Mouse (Mus musculus) liver, embryonic 16.5 days (tissue): Measurements from ENCODE around the gene Cgn. TPM values are rescaled to one million over a fixed set of nuclear protein-coding genes. Genes with fewer than 3 reads are reported as not detected.

Source experiments
- ATAC-seq: fragments of 200-750 bp; cut with Nextera tagmentation; 2 replicates; pipeline ENCODE4 v1.8.0; 2017; ENCODE audit warnings: low read depth, mild to moderate bottlenecking, moderate number of reproducible peaks, moderate library complexity
- H3K27ac ChIP-seq: fragments of 300-500 bp; sonication (generic); 2 replicates; pipeline ENCODE4 v1.5.1; 2014; ENCODE audit warnings: mild to moderate bottlenecking, low read length
- H3K27me3 ChIP-seq: fragments of 300-500 bp; sonication (generic); 2 replicates; pipeline ENCODE4 v1.6.1; 2014; ENCODE audit warnings: low read depth, low read length, mixed read lengths; ENCODE audit not compliant: control insufficient read depth, insufficient read depth
- H3K36me3 ChIP-seq: fragments of 300-500 bp; sonication (generic); 2 replicates; pipeline ENCODE4 v1.6.1; 2014; ENCODE audit warnings: mild to moderate bottlenecking; ENCODE audit not compliant: control insufficient read depth, insufficient read depth
- H3K4me1 ChIP-seq: fragments of 300-500 bp; sonication (generic); 2 replicates; pipeline ENCODE4 v1.6.1; 2014; ENCODE audit warnings: low read depth, low read length, mixed read lengths; ENCODE audit not compliant: control insufficient read depth
- H3K4me2 ChIP-seq: fragments of 300-500 bp; sonication (generic); 2 replicates; pipeline ENCODE4 v1.6.1; 2014; ENCODE audit warnings: low read depth, low read length, mixed read lengths
- H3K4me3 ChIP-seq: fragments of 300-500 bp; sonication (generic); 2 replicates; pipeline ENCODE4 v1.5.1; 2014; ENCODE audit warnings: low read depth, mild to moderate bottlenecking, low read length
- H3K9ac ChIP-seq: fragments of 300-500 bp; sonication (generic); 2 replicates; pipeline ENCODE4 v1.6.1; 2014; ENCODE audit warnings: low read depth, low read length
- H3K9me3 ChIP-seq: fragments of 300-500 bp; sonication (generic); replicated peaks from 2 replicates; pipeline ENCODE4 v1.6.1; 2016; ENCODE audit warnings: low read length; ENCODE audit not compliant: control insufficient read depth
- WGBS: fragments of 180-500 bp; shearing (Covaris S2); extraction: QIAGEN DNeasy Blood & Tissue Kit; methylation state at CpG from one replicate; pipeline ENCODE4 v1.1.7; 2014; ENCODE audit not compliant: insufficient replicate concordance; 5-methylcytosine and 5-hydroxymethylcytosine counted together
- polyA plus RNA-seq: library from polyadenylated mRNA; unstranded; fragments of >200 nt; fragmentation: Nextera tagmentation; extraction: Ambion mirVana; gene quantifications from 2 replicates; pipeline ENCODE4 v1.2.1, GENCODE M21; 2015

Gene Cgn
- polyA plus RNA-seq, 1 experiment from 2014 or later, result 15.6 TPM

- 76% methylated on average over 24 of the region's 24 CpGs for WGBS
- Histone ChIP-seq H3K27me3 (no peaks in the 10 kb centered on the region), H3K4me3 (no peak overlapping the region), H3K9ac (no peak overlapping the region), H3K36me3 (no peaks in the 10 kb centered on the region), H3K4me1 (peaks cover 9% of the 10 kb centered on the region), H3K27ac (no peak overlapping the region), H3K9me3 (no peaks in the 10 kb centered on the region), H3K4me2 (no peak overlapping the region)
- no peak for ATAC-seq
These were observed 33.4 kb upstream of the Cgn start for GRCm38 (mm10) chr3:94819452-94820425.

GRCm38 (mm10) chr3:94817731-94818130, 31.4 kb upstream of the Cgn start:
- no peak overlapping the region for H3K4me2 ChIP-seq
- no peaks in the 10 kb centered on the region for H3K9me3 ChIP-seq
- H3K9ac ChIP-seq, result no peak overlapping the region
- H3K27me3 ChIP-seq, result no peaks in the 10 kb centered on the region
- no peak overlapping the region for H3K4me3 ChIP-seq
- peaks cover 9% of the 10 kb centered on the region for H3K4me1 ChIP-seq
- H3K27ac ChIP-seq, result no peak overlapping the region
- no peaks in the 10 kb centered on the region for H3K36me3 ChIP-seq
- WGBS, result 62% methylated on average over 2 of the region's 2 CpGs
- ATAC-seq, result no peak

- Histone ChIP-seq H3K4me2 (no peak overlapping the region), H3K27ac (no peak overlapping the region), H3K36me3 (no peaks in the 10 kb centered on the region), H3K27me3 (no peaks in the 10 kb centered on the region), H3K9ac (no peak overlapping the region), H3K9me3 (no peaks in the 10 kb centered on the region), H3K4me3 (no peak overlapping the region), H3K4me1 (no peaks in the 10 kb centered on the region)
- ATAC-seq, result no peak
These were observed 29.3 kb upstream of the Cgn start for GRCm38 (mm10) chr3:94815603-94816002.

- no peaks in the 10 kb centered on the region for H3K9me3 ChIP-seq
These were observed 28.4 kb upstream of the Cgn start for GRCm38 (mm10) chr3:94814663-94815062.

GRCm38 (mm10) chr3:94814063-94814462, 27.8 kb upstream of the Cgn start:
- ATAC-seq, result no peak
- Histone ChIP-seq H3K9me3 (no peaks in the 10 kb centered on the region), H3K27me3 (no peaks in the 10 kb centered on the region), H3K4me1 (no peaks in the 10 kb centered on the region), H3K4me2 (no peak overlapping the region), H3K36me3 (no peaks in the 10 kb centered on the region), H3K4me3 (no peak overlapping the region), H3K27ac (no peak overlapping the region), H3K9ac (no peak overlapping the region)
- 50% methylated on average over 4 of the region's 4 CpGs for WGBS

More at GRCm38 (mm10) chr3:94814663-94815062, 28.4 kb upstream of the Cgn start:
- Histone ChIP-seq H3K27ac (no peak overlapping the region), H3K4me2 (no peak overlapping the region), H3K4me1 (no peaks in the 10 kb centered on the region), H3K27me3 (no peaks in the 10 kb centered on the region), H3K9ac (no peak overlapping the region), H3K4me3 (no peak overlapping the region), H3K36me3 (no peaks in the 10 kb centered on the region)
- ATAC-seq, result no peak
- 59% methylated on average over 4 of the region's 4 CpGs for WGBS

- H3K4me3 ChIP-seq, result no peak overlapping the region
- no peak for ATAC-seq
- H3K9me3 ChIP-seq, result no peaks in the 10 kb centered on the region
- no peaks in the 10 kb centered on the region for H3K4me1 ChIP-seq
- H3K36me3 ChIP-seq, result no peaks in the 10 kb centered on the region
- no peak overlapping the region for H3K9ac ChIP-seq
- H3K27me3 ChIP-seq, result no peaks in the 10 kb centered on the region
- no peak overlapping the region for H3K4me2 ChIP-seq
- no peak overlapping the region for H3K27ac ChIP-seq
- WGBS, result 72% methylated on average over 3 of the region's 3 CpGs
These were observed 27.4 kb upstream of the Cgn start for GRCm38 (mm10) chr3:94813651-94814050.

- Histone ChIP-seq H3K27me3 (no peaks in the 10 kb centered on the region), H3K9me3 (no peaks in the 10 kb centered on the region), H3K9ac (no peak overlapping the region), H3K27ac (no peak overlapping the region), H3K4me3 (no peak overlapping the region), H3K4me2 (0 out of 2 replicates have a peak overlapping the region, but pooled peaks have one; percentile 2), H3K4me1 (no peaks in the 10 kb centered on the region), H3K36me3 (no peaks in the 10 kb centered on the region)
- WGBS, result 16% methylated on average over 4 of the region's 4 CpGs
- ATAC-seq, result no peak
These were observed 25.3 kb upstream of the Cgn start for GRCm38 (mm10) chr3:94811628-94812027.

GRCm38 (mm10) chr3:94808296-94808695, 22.0 kb upstream of the Cgn start:
- Histone ChIP-seq H3K9me3 (no peaks in the 10 kb centered on the region), H3K36me3 (no peaks in the 10 kb centered on the region), H3K4me2 (no peak overlapping the region), H3K27ac (no peak overlapping the region), H3K9ac (no peak overlapping the region), H3K4me1 (no peaks in the 10 kb centered on the region), H3K27me3 (no peaks in the 10 kb centered on the region), H3K4me3 (no peak overlapping the region)
- no peak for ATAC-seq
- WGBS, result 67% methylated on average over 1 of the region's 1 CpGs

- H3K36me3 ChIP-seq, result no peaks in the 10 kb centered on the region
- 84% methylated on average over 4 of the region's 4 CpGs for WGBS
- H3K27me3 ChIP-seq, result no peaks in the 10 kb centered on the region
These were observed 18.7 kb upstream of the Cgn start for GRCm38 (mm10) chr3:94804976-94805375.

More at GRCm38 (mm10) chr3:94804976-94805375, 18.7 kb upstream of the Cgn start:
- Histone ChIP-seq H3K4me1 (no peaks in the 10 kb centered on the region), H3K27ac (no peak overlapping the region), H3K4me2 (no peak overlapping the region), H3K9ac (no peak overlapping the region), H3K4me3 (no peak overlapping the region), H3K9me3 (no peaks in the 10 kb centered on the region)
- ATAC-seq, result no peak
